Mouse (Mus musculus): ENCODE data around the gene Vpreb1. TPM values are rescaled to one million over a fixed set of nuclear protein-coding genes. Genes with fewer than 3 reads are reported as not detected.

Gene Vpreb1
- polyA plus RNA-seq, 1 experiment from 2014 or later = 1.3 TPM

DNA sequence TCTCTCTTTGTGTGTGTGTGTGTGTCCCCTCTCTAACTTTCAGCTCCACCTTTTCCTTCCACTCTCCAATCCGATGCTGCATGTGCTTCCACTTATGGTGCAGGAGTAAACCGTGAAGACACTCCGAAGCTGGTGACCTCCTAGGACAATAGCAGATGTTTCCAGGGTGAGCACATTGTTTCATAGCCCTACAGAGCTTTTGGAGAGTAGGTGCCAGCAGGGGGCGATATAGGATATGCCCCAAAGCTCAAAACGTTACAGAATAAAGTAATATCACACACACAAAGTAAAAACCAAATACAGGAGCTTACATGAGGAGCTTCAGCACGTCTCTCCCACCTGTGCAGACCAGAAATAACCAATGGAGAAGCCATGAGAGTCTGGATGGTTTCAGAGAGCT is 15.8 kb downstream of the Vpreb1 start:
- H3K36me3 ChIP-seq = no peaks in the 10 kb centered on the region
- no peak overlapping the region for H3K4me2 ChIP-seq
- H3K9me3 ChIP-seq (replicated peaks) = no peaks in the 10 kb centered on the region
- no peak overlapping the region for H3K27ac ChIP-seq
- ATAC-seq (ENCODE audit: low read depth) = no peak
- H3K4me1 ChIP-seq (replicated peaks) = no peaks in the 10 kb centered on the region
- no peaks in the 10 kb centered on the region for H3K27me3 ChIP-seq
- 8% methylated on average over 6 of the region's 6 CpGs for WGBS (ENCODE audit: insufficient replicate concordance)
- no peak overlapping the region for H3K4me3 ChIP-seq (replicated peaks)
- DNase-seq = no peak
- H3K9ac ChIP-seq = no peak overlapping the region

DNA sequence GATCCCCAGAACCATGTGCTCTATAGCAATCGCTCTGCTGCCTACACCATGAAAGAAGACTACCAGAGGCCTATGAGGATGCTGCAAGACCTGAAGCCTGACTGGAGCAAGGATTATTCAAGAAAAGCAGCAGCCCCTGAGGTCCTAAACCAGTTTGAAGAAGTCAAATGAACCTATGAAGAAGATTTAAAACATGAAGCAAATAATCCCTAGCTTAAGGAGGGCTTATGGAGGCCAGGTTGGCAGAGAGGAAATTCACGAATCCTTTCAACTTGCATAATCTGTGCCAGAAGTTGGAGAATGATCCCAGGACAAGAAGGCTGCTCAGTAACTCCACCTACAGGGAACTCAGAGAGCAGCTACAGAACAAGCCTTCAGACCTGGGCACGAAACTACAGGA is 18.2 kb downstream of the Vpreb1 start:
- Histone ChIP-seq H3K4me2 (no peak overlapping the region), H3K9ac (no peak overlapping the region), H3K4me1 (replicated peaks) (no peaks in the 10 kb centered on the region), H3K27ac (no peak overlapping the region), H3K27me3 (no peaks in the 10 kb centered on the region), H3K4me3 (replicated peaks) (no peak overlapping the region), H3K9me3 (replicated peaks) (no peaks in the 10 kb centered on the region), H3K36me3 (no peaks in the 10 kb centered on the region)
- DNase-seq = no peak
- ATAC-seq (ENCODE audit: low read depth) = no peak
- WGBS (ENCODE audit: insufficient replicate concordance) = 53% methylated on average over 3 of the region's 3 CpGs

DNA sequence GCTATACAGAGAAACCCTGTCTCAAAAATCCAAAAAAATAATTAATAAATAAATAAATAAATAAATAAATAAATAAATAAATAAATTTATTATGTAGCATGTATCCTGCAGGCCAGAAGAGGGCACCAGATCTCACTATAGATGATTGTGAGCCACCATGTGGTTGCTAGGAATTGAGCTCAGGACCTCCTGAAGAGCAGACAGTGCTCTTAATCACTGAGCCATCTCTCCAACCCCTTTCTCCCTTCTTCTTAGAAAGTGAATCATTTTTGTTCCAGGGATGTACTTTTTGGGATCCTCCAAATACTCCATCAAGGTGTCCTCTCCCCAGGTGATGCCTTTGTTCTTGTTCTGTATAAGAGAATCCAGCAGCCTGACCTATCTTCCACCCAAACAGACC is 21.4 kb downstream of the Vpreb1 start:
- Histone ChIP-seq H3K27me3 (no peaks in the 10 kb centered on the region), H3K4me2 (no peak overlapping the region), H3K4me3 (replicated peaks) (no peak overlapping the region), H3K36me3 (no peaks in the 10 kb centered on the region), H3K4me1 (replicated peaks) (peaks cover 6% of the 10 kb centered on the region; the same call in 1 of the 2 replicates), H3K27ac (no peak overlapping the region), H3K9me3 (replicated peaks) (no peaks in the 10 kb centered on the region), H3K9ac (no peak overlapping the region)
- DNase-seq (no peak), ATAC-seq (ENCODE audit: low read depth) (no peak)

DNA sequence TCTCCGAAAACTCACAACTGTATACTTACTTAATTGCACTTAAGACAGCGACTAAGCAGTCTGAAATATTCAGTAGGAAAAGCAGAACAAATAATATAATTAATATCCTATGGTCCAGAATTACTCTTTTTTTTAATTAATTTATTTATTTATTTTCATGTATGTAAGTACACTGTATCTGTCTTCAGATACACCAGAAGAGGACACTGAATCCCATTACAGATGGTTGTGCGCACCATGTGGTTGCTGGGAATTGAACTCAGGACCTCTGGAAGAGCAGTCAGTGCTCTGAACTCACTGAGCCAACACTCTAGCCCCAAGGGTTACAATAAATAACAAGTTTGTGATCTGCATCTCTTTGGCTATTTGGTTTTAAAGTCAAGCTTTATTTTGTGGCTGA is 41.0 kb downstream of the Vpreb1 start:
- Histone ChIP-seq H3K9me3 (replicated peaks) (no peaks in the 10 kb centered on the region), H3K9ac (no peak overlapping the region), H3K27me3 (no peaks in the 10 kb centered on the region), H3K27ac (no peak overlapping the region), H3K36me3 (no peaks in the 10 kb centered on the region), H3K4me2 (peak overlapping the region; percentile 79; the same call in 1 of the 2 replicates), H3K4me1 (replicated peaks) (peaks cover 9% of the 10 kb centered on the region), H3K4me3 (replicated peaks) (no peak overlapping the region)
- 75% methylated on average over 3 of the region's 3 CpGs for WGBS (ENCODE audit: insufficient replicate concordance)
- ATAC-seq (ENCODE audit: low read depth) = no peak
- no peak for DNase-seq

DNA sequence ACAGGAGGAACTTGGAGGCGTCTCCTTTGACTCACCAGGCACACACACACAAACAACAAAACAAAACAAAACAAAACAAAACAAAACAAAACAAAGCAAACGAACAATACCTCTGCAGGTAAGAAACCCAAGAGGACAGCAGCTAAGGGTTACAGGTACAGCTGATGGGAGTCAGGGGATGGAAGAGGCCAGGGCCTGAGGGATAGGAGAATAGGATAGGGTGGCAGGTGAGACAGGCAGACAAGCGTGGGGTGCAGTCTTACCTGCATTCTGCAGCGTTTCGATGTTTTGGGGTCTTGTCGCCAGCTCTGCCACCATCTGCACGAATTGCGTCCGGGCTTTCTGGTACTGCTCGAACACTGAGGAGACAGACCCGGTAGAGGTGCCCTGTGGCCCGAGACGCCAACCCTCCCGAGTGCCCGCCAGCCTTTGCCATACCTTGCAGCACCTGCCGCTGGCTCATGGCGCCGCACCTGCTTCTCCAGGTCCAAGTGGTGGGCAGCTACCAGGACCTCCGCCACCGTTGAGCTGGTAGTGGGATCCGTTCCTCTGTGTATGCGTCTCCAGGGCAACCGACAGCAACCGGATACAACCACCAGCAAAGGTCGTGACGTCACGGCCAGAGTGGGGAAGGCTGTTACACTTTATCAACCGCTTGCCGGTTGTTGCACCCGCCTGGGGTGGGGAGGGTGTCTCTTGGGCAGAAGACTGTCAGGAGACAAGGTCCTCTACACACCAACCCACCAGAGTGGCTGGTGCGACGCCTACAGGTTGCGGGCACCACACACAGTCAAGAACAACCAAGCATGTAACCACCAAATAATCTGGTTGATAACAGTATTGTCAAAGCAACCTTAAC is 41.7 kb downstream of the Vpreb1 start, which contains the start of gene Spag6l:
Spag6l (minus strand) TSS at position 700 of the 859 bp plus-strand sequence.
- H3K4me3 ChIP-seq (replicated peaks) = peak within 1 kb of the TSS; percentile 56
- DNase-seq (peak; percentile 56), ATAC-seq (ENCODE audit: low read depth) (peak; percentile 84)
- 3% methylated on average over 33 of the region's 33 CpGs for WGBS (ENCODE audit: insufficient replicate concordance)
- H3K9me3 ChIP-seq (replicated peaks) = no peaks in the 10 kb centered on the region
- H3K4me2 ChIP-seq = peak within 1 kb of the TSS; percentile 79
- H3K4me1 ChIP-seq (replicated peaks) = peaks cover 9% of the 10 kb centered on the region
- no peaks in the 10 kb centered on the region for H3K27me3 ChIP-seq
- H3K9ac ChIP-seq = peak within 1 kb of the TSS; percentile 39
- no peak within 1 kb of the TSS for H3K27ac ChIP-seq
- H3K36me3 ChIP-seq = no peaks in the 10 kb centered on the region

DNA sequence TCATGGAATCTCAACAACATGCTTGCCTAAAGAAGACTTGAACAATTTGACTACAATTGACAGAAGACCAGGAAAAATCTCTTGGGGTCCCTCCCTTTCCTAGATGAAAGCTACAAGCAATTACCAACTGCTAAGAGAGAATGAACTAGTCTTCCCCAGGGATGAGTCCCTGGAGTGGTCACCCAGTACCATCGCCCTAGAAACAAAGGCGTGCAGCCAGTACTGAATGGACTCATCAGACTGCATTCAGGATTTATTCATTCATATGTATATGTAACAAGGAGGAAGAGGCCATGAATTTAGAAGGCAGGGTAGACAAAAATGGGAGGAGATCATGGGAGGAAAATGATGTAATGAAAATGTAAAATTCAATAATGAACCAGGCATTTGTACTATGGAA is 44.4 kb downstream of the Vpreb1 start:
- WGBS (ENCODE audit: insufficient replicate concordance) = 72% methylated on average over 2 of the region's 2 CpGs
- Histone ChIP-seq H3K4me1 (replicated peaks) (peaks cover 9% of the 10 kb centered on the region), H3K27me3 (no peaks in the 10 kb centered on the region), H3K9me3 (replicated peaks) (no peaks in the 10 kb centered on the region), H3K4me2 (no peak overlapping the region), H3K36me3 (no peaks in the 10 kb centered on the region), H3K27ac (no peak overlapping the region), H3K4me3 (replicated peaks) (no peak overlapping the region), H3K9ac (no peak overlapping the region)
- DNase-seq (no peak), ATAC-seq (ENCODE audit: low read depth) (no peak)

DNA sequence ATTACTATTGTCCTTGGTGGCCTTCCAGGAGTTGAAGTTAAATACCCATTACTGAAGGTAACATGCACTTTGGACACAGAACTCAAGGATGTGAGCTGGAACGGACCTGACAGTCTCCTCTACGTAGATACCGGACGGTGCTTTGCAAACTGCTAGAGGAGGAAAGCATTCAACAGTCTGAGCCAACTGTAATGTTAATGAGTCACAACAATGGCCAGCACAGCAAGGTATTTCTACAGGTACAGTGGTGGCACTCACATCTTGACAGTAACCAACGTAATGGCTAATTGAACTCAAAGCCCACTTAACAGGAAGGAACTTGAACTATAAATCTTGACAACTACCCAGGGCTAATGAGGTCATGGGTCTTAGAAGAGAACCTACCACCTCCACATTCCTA is 45.2 kb downstream of the Vpreb1 start:
- Histone ChIP-seq H3K4me2 (no peak overlapping the region), H3K9ac (no peak overlapping the region), H3K27me3 (no peaks in the 10 kb centered on the region), H3K27ac (no peak overlapping the region), H3K4me3 (replicated peaks) (no peak overlapping the region), H3K36me3 (no peaks in the 10 kb centered on the region), H3K9me3 (replicated peaks) (no peaks in the 10 kb centered on the region), H3K4me1 (replicated peaks) (peaks cover 9% of the 10 kb centered on the region)
- no peak for ATAC-seq (ENCODE audit: low read depth)
- no peak for DNase-seq
- 44% methylated on average over 5 of the region's 5 CpGs for WGBS (ENCODE audit: insufficient replicate concordance)

Other genes with a start within 250 kb of the Vpreb1 start
- not detected in 2 replicates for gene Olfr19, start 194.4 kb downstream of the Vpreb1 start, polyA plus RNA-seq (2015; fragmentation: Nextera tagmentation; extraction: Ambion mirVana)
- 0.28 TPM in 1 of 2 replicates, not detected in the other for gene Spag6l, start 41.4 kb downstream of the Vpreb1 start, polyA plus RNA-seq (2015; fragmentation: Nextera tagmentation; extraction: Ambion mirVana)
- gene Igll1, start 6.9 kb downstream of the Vpreb1 start, polyA plus RNA-seq (2015; fragmentation: Nextera tagmentation; extraction: Ambion mirVana) = 0.59 and 0.74 TPM in 2 replicates
- gene Top3b, start 107 bp downstream of the Vpreb1 start, polyA plus RNA-seq (2015; fragmentation: Nextera tagmentation; extraction: Ambion mirVana) = 26.6 and 30.4 TPM in 2 replicates
- 8.2 and 9.9 TPM in 2 replicates for gene Ppm1f, start 25.6 kb upstream of the Vpreb1 start, polyA plus RNA-seq (2015; fragmentation: Nextera tagmentation; extraction: Ambion mirVana)
- gene Mapk1, start 112.5 kb upstream of the Vpreb1 start, polyA plus RNA-seq (2015; fragmentation: Nextera tagmentation; extraction: Ambion mirVana) = 93.7 and 102 TPM in 2 replicates
- 1.4 and 1.6 TPM in 2 replicates for gene Ypel1, start 198.9 kb upstream of the Vpreb1 start, polyA plus RNA-seq (2015; fragmentation: Nextera tagmentation; extraction: Ambion mirVana)
- gene Ppil2, start 240.4 kb upstream of the Vpreb1 start, polyA plus RNA-seq (2015; fragmentation: Nextera tagmentation; extraction: Ambion mirVana) = 57.4 and 64.3 TPM in 2 replicates

Data from liver, embryonic 13.5 days (tissue).